Mouse (Mus musculus): ENCODE measurements around the gene Ppp2r2c.

DNA sequence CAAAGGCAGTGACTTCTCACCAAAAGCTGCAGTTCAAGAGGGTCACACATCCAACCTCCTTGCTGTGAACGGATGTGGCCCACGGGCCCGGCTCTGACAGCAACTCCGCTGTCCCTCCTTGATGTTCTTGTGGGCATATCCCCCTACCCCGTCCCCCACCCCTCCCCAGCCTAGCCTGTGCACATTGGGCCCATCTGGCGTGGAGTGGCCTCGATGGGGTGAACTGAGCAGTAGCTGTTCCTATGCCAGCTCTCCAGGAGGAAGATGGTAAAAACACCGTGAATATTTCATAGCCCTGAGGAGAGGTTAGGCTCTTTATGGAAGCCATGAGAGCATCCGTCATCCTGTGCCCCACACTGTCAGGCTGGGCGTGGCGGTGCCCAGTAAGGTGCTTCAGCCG is 15.2 kb downstream of the Ppp2r2c start:
- TF ChIP-seq CTCF (IDR thresholded peaks at IDR 0.05; ENCODE audit: borderline replicate concordance, insufficient read depth, low read depth, low read length) = no peak
- TF ChIP-seq POLR2A (IDR thresholded peaks at IDR 0.05; ENCODE audit: borderline replicate concordance, insufficient read depth, low read length) = no peak
